Mouse (Mus musculus): ENCODE data around the gene Spata13. TPM values are rescaled to one million over a fixed set of nuclear protein-coding genes. Genes with fewer than 3 reads are reported as not detected.

Gene Spata13
- total RNA-seq, 2 experiments from 2014 or later, result 29.9 to 31.4 TPM

- no peak for DNase-seq (ENCODE audit: low spot score in 2 of 2)
Measured at GRCm38 (mm10) chr14:60746141-60746540, 112.3 kb downstream of the Spata13 start.

DNA sequence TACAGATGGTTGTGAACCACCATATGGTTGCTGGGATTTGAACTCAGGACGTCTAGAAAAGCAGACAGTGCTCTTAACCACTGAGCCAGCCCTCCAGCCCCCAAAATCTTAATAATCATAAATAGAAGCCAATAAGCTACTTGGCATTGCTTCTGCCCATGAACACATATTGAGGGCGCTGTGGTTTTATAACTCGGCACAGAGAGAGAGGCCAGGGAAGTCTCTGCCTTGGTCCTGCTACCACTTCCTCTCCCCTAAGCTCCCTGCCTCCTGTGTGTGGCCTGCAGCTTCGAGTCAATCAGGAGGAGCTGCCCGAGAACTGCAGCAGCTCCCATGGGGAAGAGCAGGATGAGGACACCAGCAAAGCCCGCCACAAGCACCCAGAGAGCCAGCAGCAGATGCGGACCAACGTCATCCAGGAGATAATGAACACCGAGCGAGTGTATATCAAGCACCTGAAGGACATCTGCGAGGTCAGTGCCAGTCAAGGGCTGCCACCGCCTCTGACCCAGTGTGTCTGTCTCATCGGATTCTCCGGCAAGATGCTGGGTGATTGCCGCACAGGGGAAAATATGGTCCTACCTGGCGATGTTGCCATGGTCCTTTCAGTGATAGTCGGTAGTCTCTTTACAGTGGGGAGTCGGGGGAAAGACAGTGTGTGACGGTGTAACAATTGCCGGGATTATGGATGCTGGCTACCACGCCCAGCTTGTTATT, 113.5 kb downstream of the Spata13 start:
- no peak for DNase-seq (ENCODE audit: low spot score in 2 of 2)

- no peak for DNase-seq (ENCODE audit: low spot score in 2 of 2)
Measured at GRCm38 (mm10) chr14:60749880-60750279, 116.1 kb downstream of the Spata13 start.

DNA sequence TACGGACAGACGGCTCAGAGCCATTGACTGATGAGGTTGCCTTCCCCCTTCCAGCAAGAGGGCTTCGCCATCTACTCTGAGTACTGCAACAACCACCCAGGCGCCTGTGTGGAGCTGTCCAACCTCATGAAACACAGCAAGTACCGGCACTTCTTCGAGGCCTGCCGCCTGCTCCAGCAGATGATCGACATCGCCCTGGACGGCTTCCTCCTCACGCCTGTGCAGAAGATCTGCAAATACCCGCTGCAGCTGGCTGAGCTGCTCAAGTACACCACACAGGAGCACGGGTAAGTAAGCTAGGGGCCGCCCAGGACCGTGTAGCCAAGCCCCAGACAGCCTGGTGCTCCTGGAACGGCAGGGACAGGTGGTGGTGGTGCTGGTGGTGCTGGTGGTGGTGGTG, 117.8 kb downstream of the Spata13 start:
- DNase-seq (ENCODE audit: low spot score in 2 of 2), result no peak

DNA sequence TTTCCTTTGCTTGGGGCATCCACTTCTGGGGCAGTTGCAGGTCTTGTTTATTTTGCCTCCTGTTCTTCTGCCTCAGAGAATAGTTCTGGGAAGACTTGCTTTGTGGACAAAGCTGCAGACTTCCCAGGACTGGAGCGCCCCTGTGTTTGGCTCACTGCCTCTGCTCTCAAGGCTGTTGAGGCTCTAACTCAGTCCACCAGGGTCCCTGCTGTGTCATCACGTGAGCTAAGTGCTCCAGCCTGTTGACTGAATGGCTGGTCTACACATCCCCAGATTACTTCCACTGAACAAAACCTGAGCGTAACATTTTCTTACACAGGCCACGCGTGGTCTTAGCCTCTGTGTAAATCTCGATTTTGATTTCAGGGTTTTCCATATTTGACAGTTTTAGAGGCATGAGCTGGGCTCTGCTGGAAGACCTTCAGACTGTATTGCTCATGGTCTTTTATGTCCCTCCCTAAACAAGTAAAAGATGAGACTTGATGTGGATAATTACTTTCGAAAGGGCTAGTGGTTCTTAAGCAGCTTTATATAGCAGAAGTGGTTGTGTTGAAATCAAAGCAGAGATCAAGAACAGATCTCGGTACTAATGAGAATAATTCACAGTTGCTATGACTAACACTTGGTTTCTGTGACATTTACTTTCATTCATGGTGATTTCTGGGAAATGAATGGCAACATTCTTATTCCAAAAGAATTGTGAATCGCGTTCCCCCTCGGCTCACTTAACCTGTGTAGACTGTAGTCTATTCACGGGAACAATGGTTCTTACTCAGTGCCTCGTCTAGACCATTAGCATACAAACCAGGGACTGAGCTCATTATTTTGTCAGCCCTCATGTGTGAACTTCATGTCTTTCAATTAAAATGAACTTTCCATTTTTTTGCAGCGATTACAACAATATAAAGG, 119.3 kb downstream of the Spata13 start:
- DNase-seq (ENCODE audit: low spot score in 2 of 2), result no peak

DNA sequence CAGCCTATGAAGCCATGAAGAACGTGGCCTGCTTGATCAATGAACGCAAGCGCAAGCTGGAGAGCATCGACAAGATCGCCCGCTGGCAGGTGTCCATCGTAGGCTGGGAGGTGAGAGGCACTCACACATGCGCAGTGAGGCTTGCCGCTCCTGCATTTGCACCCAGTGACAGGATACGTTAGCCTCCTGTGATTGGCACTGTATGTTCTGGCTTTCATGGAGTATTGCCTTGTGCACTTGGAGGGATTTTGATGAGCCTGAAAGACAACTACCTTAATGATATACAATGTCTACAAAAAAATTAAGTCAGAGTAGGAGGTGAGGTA, 120.0 kb downstream of the Spata13 start:
- peak in 1 of 2 experiments; percentile 57 for DNase-seq (ENCODE audit: low spot score in 2 of 2)

GRCm38 (mm10) chr14:60754656-60755055, 120.9 kb downstream of the Spata13 start:
- DNase-seq (ENCODE audit: low spot score in 2 of 2), result no peak

- no peak for DNase-seq (ENCODE audit: low spot score in 2 of 2)
Measured at GRCm38 (mm10) chr14:60756271-60756670, 122.5 kb downstream of the Spata13 start.

GRCm38 (mm10) chr14:60757265-60757664, 123.5 kb downstream of the Spata13 start:
- no peak for DNase-seq (ENCODE audit: low spot score in 2 of 2)

DNA sequence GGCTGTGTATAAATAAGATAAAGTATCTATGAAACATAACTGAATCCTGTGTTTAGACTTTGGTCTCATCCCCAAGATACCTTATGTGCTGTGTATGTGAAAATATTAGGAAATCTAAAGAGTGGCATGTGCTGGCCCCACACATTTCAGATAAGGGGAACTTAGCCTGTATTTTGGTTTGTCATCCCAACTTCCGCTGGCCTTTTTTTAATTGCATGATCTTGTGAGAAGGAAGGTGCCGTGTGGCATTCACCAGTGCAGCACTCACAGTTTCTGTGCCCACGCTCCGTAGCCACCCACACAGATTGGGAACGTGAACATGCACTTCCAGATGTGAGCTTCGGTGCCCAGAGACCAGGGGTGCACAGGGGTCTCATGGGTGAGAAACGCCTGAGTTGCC, 123.9 kb downstream of the Spata13 start:
- DNase-seq (ENCODE audit: low spot score in 2 of 2), result no peak

- no peak for DNase-seq (ENCODE audit: low spot score in 2 of 2)
Measured at GRCm38 (mm10) chr14:60759097-60759496, 125.3 kb downstream of the Spata13 start.

DNA sequence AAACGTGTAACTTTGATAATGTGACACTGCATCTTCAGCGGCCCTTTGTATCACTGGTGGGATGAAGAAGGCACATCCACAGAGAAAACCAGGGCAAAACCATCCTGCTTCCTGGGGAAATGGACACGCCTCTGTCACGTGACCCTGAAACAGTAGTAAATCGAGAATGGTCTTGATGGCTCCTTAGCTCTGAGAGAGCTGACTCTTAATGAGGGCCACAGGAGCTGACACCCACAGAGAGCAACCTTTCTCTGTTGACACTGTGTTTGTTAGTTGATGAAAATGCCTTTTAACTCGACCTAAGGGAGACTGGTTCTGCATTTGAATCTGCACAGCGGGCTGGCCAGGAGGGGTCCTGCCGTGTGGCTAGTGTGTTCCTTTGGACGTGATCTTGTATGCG, 128.0 kb downstream of the Spata13 start:
- no peak for DNase-seq (ENCODE audit: low spot score in 2 of 2)

- no peak for DNase-seq (ENCODE audit: low spot score in 2 of 2)
Measured at GRCm38 (mm10) chr14:60762754-60763153, 129.0 kb downstream of the Spata13 start.

- no peak for DNase-seq (ENCODE audit: low spot score in 2 of 2)
Measured at GRCm38 (mm10) chr14:60763746-60764145, 129.9 kb downstream of the Spata13 start.

DNA sequence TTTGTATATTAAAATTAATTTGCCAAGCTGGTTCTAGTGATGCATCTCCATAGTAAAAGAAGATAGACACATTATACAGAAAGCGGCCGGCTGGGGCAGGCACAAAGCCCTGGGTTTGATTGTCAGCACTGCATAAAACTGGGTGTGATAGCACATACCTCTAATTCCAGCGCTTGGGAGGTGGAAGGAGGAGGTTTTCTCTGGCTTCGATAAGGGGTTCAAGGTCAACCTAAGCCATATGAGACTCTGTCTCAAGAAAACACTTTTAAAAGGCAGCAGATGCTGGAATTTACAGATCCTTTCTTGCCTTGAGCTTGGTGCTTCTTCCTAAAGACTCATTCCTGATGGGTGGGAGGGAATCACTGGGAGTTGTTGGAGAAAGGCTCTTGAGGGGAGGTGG, 130.7 kb downstream of the Spata13 start:
- no peak for DNase-seq (ENCODE audit: low spot score in 2 of 2)

GRCm38 (mm10) chr14:60765025-60765424, 131.2 kb downstream of the Spata13 start:
- DNase-seq (ENCODE audit: low spot score in 2 of 2), result no peak

GRCm38 (mm10) chr14:60767884-60768283, 134.1 kb downstream of the Spata13 start, which contains the start of gene C1qtnf9:
C1qtnf9 (plus strand) TSS chr14:60768134.
- no peak for DNase-seq (ENCODE audit: low spot score in 2 of 2)

DNA sequence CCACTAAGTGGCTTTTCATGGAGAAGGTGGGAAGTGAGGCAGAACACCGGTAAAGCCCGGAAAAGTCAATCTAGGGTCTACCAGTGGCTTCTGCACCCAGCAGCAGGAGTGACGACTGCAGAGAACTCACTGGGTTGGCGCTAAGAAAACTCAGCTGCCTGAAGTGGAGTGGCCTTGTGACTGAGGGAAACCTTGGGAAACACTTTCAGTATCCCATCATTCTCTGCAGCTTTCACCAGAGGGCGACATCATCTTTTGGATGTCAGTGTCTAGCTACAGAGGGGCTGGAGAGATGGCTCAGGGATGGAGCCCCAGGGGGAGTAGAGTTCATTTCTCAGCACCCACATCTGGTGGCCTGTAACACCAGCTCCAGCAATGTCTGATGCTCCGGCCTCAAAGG, 135.5 kb downstream of the Spata13 start:
- peak in 1 of 2 experiments; percentile 29 for DNase-seq (ENCODE audit: low spot score in 2 of 2)

DNA sequence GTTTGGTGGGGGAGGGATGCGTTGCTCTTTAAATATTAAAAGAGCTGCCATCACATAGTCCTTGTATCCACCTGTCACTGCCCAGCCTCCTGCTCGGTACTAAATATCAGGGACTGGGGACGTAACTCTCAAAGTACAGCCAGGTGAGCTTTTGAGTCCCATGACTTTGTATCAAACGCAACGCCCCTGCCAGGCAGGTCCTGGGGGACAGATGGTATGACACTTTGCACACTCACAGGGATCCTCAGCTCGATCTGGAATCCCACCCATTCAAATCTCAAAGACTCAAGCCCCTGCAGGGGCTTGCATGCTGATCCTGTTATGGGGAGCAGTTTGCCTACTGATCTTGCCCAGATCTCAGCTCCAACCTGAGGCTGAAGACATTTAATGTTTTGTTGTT, 136.8 kb downstream of the Spata13 start:
- no peak for DNase-seq (ENCODE audit: low spot score in 2 of 2)

- peak; percentile 80 to 81 for DNase-seq (ENCODE audit: low spot score in 2 of 2)
Measured at GRCm38 (mm10) chr14:60771057-60771456, 137.3 kb downstream of the Spata13 start.

GRCm38 (mm10) chr14:60773476-60773875, 139.7 kb downstream of the Spata13 start:
- no peak for DNase-seq (ENCODE audit: low spot score in 2 of 2)

DNA sequence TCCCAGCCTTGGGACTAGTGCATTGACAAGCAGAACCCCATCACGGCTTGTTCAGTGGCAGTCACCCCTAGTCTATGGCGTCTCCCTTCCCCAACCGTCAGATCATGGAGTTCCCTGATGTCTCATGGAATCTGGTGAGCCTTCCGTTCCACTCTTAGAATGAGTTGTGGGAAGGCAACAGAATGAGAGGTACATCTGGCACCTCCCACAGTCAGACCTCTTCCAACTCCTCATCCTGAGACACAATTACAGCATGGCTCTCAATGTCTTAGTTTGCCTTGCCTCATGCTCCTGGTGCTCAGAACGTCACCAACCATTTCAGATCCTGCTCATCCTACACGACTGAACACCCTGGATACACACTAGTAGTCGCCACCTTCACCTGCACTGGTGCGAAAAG, 142.7 kb downstream of the Spata13 start:
- no peak for DNase-seq (ENCODE audit: low spot score in 2 of 2)
